Mouse (Mus musculus) embryonic facial prominence, embryonic 13.5 days (tissue): ENCODE measurements around the gene Olfr1230. TPM values are rescaled to one million over a fixed set of nuclear protein-coding genes. Genes with fewer than 3 reads are reported as not detected.

Experiments used
- ATAC-seq: fragments of 200-750 bp; cut with Nextera tagmentation; 2 replicates; pipeline ENCODE4 v1.8.0; 2017; ENCODE audit warnings: low read depth; ENCODE audit not compliant: insufficient number of reproducible peaks, insufficient read depth, low FRiP score, low TSS enrichment
- H3K27ac ChIP-seq: fragments of 300-500 bp; sonication (generic); 2 replicates; pipeline ENCODE4 v1.5.1; 2015; ENCODE audit warnings: moderate library complexity, mild to moderate bottlenecking, inconsistent platforms
- H3K27me3 ChIP-seq: fragments of 300-500 bp; sonication (generic); 2 replicates; pipeline ENCODE4 v1.6.1; 2015; ENCODE audit warnings: mild to moderate bottlenecking, inconsistent platforms
- H3K36me3 ChIP-seq: fragments of 300-500 bp; sonication (generic); 2 replicates; pipeline ENCODE4 v1.6.1; 2015; ENCODE audit warnings: mild to moderate bottlenecking, inconsistent platforms
- H3K4me1 ChIP-seq: fragments of 300-500 bp; sonication (generic); 2 replicates; pipeline ENCODE4 v1.6.1; 2015; ENCODE audit warnings: inconsistent platforms
- H3K4me2 ChIP-seq: fragments of 300-500 bp; sonication (generic); 2 replicates; pipeline ENCODE4 v1.6.1; 2015; ENCODE audit warnings: moderate library complexity, mild to moderate bottlenecking, inconsistent platforms
- H3K4me3 ChIP-seq: fragments of 300-500 bp; sonication (generic); 2 replicates; pipeline ENCODE4 v1.5.1; 2015; ENCODE audit warnings: mild to moderate bottlenecking, inconsistent platforms
- H3K9ac ChIP-seq: fragments of 300-500 bp; sonication (generic); 2 replicates; pipeline ENCODE4 v1.6.1; 2015; ENCODE audit warnings: mild to moderate bottlenecking, inconsistent platforms
- H3K9me3 ChIP-seq: fragments of 300-500 bp; sonication (generic); 2 replicates; pipeline ENCODE4 v1.6.1; 2016; ENCODE audit warnings: inconsistent platforms
- WGBS: fragments of 180-500 bp; shearing (Covaris S2); methylation state at CpG from one replicate; pipeline ENCODE4 v1.1.7; 2015; ENCODE audit warnings: mixed read lengths; 5-methylcytosine and 5-hydroxymethylcytosine counted together
- polyA plus RNA-seq: library from polyadenylated mRNA; unstranded; fragments of >200 nt; fragmentation: Nextera tagmentation; extraction: Ambion mirVana; gene quantifications from 2 replicates; pipeline ENCODE4 v1.2.1, GENCODE M21; 2015

Olfr1230 gene
- not detected in 2 replicates for polyA plus RNA-seq

DNA sequence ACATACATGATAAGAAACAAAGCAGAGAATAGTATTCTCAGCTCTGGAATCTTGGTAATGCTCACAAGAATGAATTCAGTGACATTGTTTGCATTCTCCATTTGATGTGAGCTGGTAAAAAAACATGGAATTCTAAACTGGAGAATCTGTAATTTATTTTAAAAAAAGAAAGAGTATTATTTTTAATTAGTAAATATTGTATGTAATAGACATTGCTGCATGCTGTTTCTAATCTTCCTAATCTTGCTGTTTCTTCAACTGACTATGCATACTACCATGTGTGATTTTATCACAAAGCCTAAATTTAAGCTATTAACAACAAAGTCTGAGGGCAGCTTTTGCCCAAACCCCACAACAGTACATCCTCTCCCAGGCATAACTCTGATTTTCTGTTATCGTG is at the start of gene Olfr1230:
TSS of gene Olfr1230 (minus strand) at position 101 of the 400 bp plus-strand sequence.
- no peak within 1 kb of the TSS for H3K27ac ChIP-seq
- no peak for ATAC-seq
- WGBS = 75% methylated on average over 1 of the region's 1 CpGs
- H3K36me3 ChIP-seq = no peaks in the 10 kb centered on the region
- no peaks in the 10 kb centered on the region for H3K4me1 ChIP-seq
- no peak within 1 kb of the TSS for H3K4me2 ChIP-seq
- no peak within 1 kb of the TSS for H3K4me3 ChIP-seq
- H3K9ac ChIP-seq = no peak within 1 kb of the TSS
- H3K27me3 ChIP-seq = no peaks in the 10 kb centered on the region
- no peaks in the 10 kb centered on the region for H3K9me3 ChIP-seq

DNA sequence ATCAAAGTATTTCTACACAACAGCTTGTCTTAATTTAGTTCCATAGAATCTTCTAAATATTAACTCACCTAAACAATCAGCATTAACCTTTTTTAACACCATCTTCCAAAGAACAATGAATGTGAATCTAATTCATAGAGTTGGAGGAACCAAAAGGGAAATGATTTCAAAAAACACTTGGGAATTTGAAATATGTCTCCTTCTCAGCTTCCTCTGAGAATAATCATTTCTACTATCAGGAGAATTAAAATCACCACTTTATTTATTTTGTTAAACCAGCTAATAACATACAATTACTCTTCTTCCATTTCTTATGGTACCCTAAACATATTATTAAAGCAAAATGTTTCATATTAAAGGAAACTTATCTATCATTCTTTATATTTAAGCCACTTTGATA is 45.2 kb upstream of the Olfr1230 start, which contains the start of gene Olfr1233:
TSS of gene Olfr1233 (minus strand) at position 101 of the 400 bp plus-strand sequence.
- H3K9ac ChIP-seq = no peak within 1 kb of the TSS
- H3K4me3 ChIP-seq = no peak within 1 kb of the TSS
- no peaks in the 10 kb centered on the region for H3K36me3 ChIP-seq
- H3K27me3 ChIP-seq = no peaks in the 10 kb centered on the region
- H3K9me3 ChIP-seq = no peaks in the 10 kb centered on the region
- ATAC-seq = no peak
- H3K27ac ChIP-seq = no peak within 1 kb of the TSS
- H3K4me1 ChIP-seq = no peaks in the 10 kb centered on the region
- no peak within 1 kb of the TSS for H3K4me2 ChIP-seq

DNA sequence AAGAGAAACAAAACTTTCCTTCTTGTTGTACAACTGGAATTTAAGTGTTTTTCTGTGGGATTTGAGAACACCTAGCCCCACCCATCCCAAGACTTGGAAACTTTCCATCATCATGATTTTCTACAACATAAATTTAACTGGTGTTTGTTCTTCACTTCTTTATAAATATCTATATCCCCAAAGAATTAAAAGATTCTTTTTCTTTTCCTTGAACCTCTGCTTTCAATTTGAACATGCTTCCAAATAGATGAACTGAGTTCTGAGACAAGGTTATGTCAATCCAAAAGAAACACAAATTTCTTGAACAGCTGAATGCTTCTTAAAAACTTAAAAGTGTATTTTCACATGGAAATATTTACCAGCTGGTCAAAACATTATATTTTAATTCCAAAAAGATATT is 32.5 kb upstream of the Olfr1230 start, which contains the start of gene Olfr1232:
TSS of gene Olfr1232 (minus strand) at position 101 of the 400 bp plus-strand sequence.
- no peak within 1 kb of the TSS for H3K9ac ChIP-seq
- no peak within 1 kb of the TSS for H3K27ac ChIP-seq
- H3K4me2 ChIP-seq = no peak within 1 kb of the TSS
- no peak within 1 kb of the TSS for H3K4me3 ChIP-seq
- no peak for ATAC-seq
- H3K4me1 ChIP-seq = no peaks in the 10 kb centered on the region
- H3K27me3 ChIP-seq = no peaks in the 10 kb centered on the region
- H3K36me3 ChIP-seq = no peaks in the 10 kb centered on the region
- no peaks in the 10 kb centered on the region for H3K9me3 ChIP-seq

DNA sequence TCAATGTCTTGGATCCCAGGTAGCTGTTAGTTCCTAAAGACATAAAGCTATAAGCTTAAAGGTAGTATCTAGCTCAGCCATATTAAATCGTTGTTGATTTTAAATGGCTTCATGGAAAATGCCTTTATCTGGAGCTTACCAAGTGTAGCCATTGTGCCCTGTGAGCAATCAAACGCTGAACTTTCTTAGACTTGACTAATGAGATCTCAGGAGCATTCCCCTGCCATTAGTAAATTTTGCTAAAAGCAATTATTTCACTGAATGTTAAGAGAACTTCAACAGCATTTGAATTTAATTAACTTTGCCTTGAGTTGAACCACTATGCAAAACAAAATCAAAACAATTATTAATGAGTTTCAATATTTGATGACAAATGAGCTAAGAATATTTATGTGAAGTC is 9.9 kb upstream of the Olfr1230 start, which contains the start of gene Olfr1231:
TSS of gene Olfr1231 (minus strand) at position 101 of the 400 bp plus-strand sequence.
- no peak within 1 kb of the TSS for H3K9ac ChIP-seq
- 81% methylated on average over 2 of the region's 2 CpGs for WGBS
- ATAC-seq = no peak

DNA sequence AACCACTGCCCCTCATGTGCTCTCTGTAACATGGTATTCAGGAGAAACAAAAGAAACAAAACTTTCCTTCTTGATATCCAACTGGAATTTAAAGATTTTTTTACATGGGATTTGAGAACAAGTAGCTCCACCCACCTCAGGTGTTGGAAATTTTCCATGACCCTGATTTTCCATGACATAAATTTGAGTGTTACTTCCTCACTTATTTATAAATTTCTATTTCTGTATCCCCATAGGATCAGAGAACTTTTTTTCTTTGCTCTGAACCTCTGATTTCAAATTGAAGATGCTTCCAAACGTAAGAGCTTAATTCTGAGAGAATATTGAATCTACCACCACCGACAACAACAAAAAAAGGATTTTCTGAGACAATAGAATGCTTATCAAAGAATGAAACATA is 9.2 kb downstream of the Olfr1230 start, which contains the start of gene Olfr1229:
TSS of gene Olfr1229 (minus strand) at position 101 of the 400 bp plus-strand sequence.
- H3K27ac ChIP-seq = no peak within 1 kb of the TSS

More for the DNA sequence above, 9.9 kb upstream of the Olfr1230 start, which contains the start of gene Olfr1231:
- H3K4me1 ChIP-seq = no peaks in the 10 kb centered on the region
- no peak within 1 kb of the TSS for H3K27ac ChIP-seq
- H3K9me3 ChIP-seq = no peaks in the 10 kb centered on the region
- no peak within 1 kb of the TSS for H3K4me3 ChIP-seq
- H3K36me3 ChIP-seq = no peaks in the 10 kb centered on the region
- no peaks in the 10 kb centered on the region for H3K27me3 ChIP-seq
- no peak within 1 kb of the TSS for H3K4me2 ChIP-seq

DNA sequence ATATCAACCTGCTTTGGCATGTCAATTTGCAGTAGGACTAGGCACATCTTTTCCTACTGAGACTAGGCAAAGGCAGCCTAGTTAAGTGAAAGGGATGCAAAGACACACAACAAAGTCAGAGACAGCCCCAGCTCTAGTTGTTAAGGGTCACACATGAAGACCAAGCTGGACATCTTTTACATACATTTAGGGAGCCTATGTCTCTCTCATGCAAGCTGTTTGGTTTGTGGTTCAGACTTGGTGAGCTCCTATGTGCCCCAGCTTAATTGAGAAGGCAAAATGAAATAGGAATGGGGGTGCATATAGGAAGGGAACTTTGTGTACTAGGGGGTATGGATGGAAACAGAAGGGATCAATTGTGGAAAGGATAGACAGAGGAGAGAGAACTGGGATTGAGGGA is 43.1 kb downstream of the Olfr1230 start, which contains the start of gene Olfr1228:
TSS of gene Olfr1228 (minus strand) at position 101 of the 400 bp plus-strand sequence.
- H3K9ac ChIP-seq = no peak within 1 kb of the TSS
- ATAC-seq = no peak
- H3K36me3 ChIP-seq = no peaks in the 10 kb centered on the region
- H3K4me1 ChIP-seq = no peaks in the 10 kb centered on the region
- no peak within 1 kb of the TSS for H3K27ac ChIP-seq
- no peak within 1 kb of the TSS for H3K4me3 ChIP-seq
- H3K9me3 ChIP-seq = no peaks in the 10 kb centered on the region
- no peaks in the 10 kb centered on the region for H3K27me3 ChIP-seq
- H3K4me2 ChIP-seq = no peak within 1 kb of the TSS

More for the DNA sequence above, 9.2 kb downstream of the Olfr1230 start, which contains the start of gene Olfr1229:
- no peaks in the 10 kb centered on the region for H3K27me3 ChIP-seq
- 78% methylated on average over 2 of the region's 2 CpGs for WGBS
- no peak within 1 kb of the TSS for H3K4me2 ChIP-seq
- H3K4me1 ChIP-seq = no peaks in the 10 kb centered on the region
- ATAC-seq = no peak
- H3K9me3 ChIP-seq = no peaks in the 10 kb centered on the region
- H3K4me3 ChIP-seq = no peak within 1 kb of the TSS
- H3K36me3 ChIP-seq = no peaks in the 10 kb centered on the region
- H3K9ac ChIP-seq = no peak within 1 kb of the TSS

Other genes with a start within 250 kb of the Olfr1230 start
- not detected in 2 replicates for gene Olfr1218, start 236.1 kb downstream of the Olfr1230 start, polyA plus RNA-seq
- gene Olfr1219, start 213.8 kb downstream of the Olfr1230 start, polyA plus RNA-seq = not detected in 2 replicates
- gene Olfr1220, start 190.4 kb downstream of the Olfr1230 start, polyA plus RNA-seq = not detected in 2 replicates
- not detected in 2 replicates for gene Olfr1221, start 180.0 kb downstream of the Olfr1230 start, polyA plus RNA-seq
- gene Olfr1222, start 164.2 kb downstream of the Olfr1230 start, polyA plus RNA-seq = not detected in 2 replicates
- not detected in 2 replicates for gene Olfr1223, start 145.7 kb downstream of the Olfr1230 start, polyA plus RNA-seq
- gene Olfr1224-ps1, start 133.2 kb downstream of the Olfr1230 start, polyA plus RNA-seq = not detected in 2 replicates
- gene Olfr1225, start 122.6 kb downstream of the Olfr1230 start, polyA plus RNA-seq = not detected in 2 replicates
- gene Olfr1226, start 97.2 kb downstream of the Olfr1230 start, polyA plus RNA-seq = not detected in 2 replicates
- gene Olfr1228, start 43.2 kb downstream of the Olfr1230 start, polyA plus RNA-seq = not detected in 2 replicates
- not detected in 2 replicates for gene Olfr1229, start 9.3 kb downstream of the Olfr1230 start, polyA plus RNA-seq
- not detected in 2 replicates for gene Olfr1231, start 9.8 kb upstream of the Olfr1230 start, polyA plus RNA-seq
- gene Olfr1232, start 32.4 kb upstream of the Olfr1230 start, polyA plus RNA-seq = not detected in 2 replicates
- not detected in 2 replicates for gene Olfr1233, start 45.1 kb upstream of the Olfr1230 start, polyA plus RNA-seq
- not detected in 2 replicates for gene Olfr1234, start 67.6 kb upstream of the Olfr1230 start, polyA plus RNA-seq
- gene Olfr1238, start 112.4 kb upstream of the Olfr1230 start, polyA plus RNA-seq = not detected in 2 replicates
- not detected in 2 replicates for gene Olfr1239, start 123.1 kb upstream of the Olfr1230 start, polyA plus RNA-seq
- not detected in 2 replicates for gene Olfr1240, start 145.7 kb upstream of the Olfr1230 start, polyA plus RNA-seq
- not detected in 2 replicates for gene Olfr1241, start 189.9 kb upstream of the Olfr1230 start, polyA plus RNA-seq
- not detected in 2 replicates for gene Olfr1242, start 201.1 kb upstream of the Olfr1230 start, polyA plus RNA-seq
- not detected in 2 replicates for gene Olfr1243, start 234.2 kb upstream of the Olfr1230 start, polyA plus RNA-seq